8 mouse cellular contexts compared by ENCODE assay signal in genomic region chrX:150812787-150813298, GRCm38 (mm10). TPM values are rescaled to one million over a fixed set of nuclear protein-coding genes. Genes with fewer than 3 reads are reported as not detected.
DNase-seq lines count a peak whose midpoint lies in the region; ATAC-seq and TF ChIP-seq lines count a peak whose summit lies in the region.

No protein-coding gene starts in this region.

- H3K4me1 ChIP-seq in E14TG2a.4 (replicated peaks; ENCODE audit: low read depth, low read length) = peaks cover 10% of the 10 kb centered on the region
- peaks cover 6% of the 10 kb centered on the region for H3K4me1 ChIP-seq in forebrain, embryonic 15.5 days
- H3K4me1 ChIP-seq in liver, embryonic 16.5 days (ENCODE audit: control insufficient read depth, low read depth, low read length) = no peaks in the 10 kb centered on the region
- peaks cover 11% of the 10 kb centered on the region for H3K4me1 ChIP-seq in neural tube, embryonic 13.5 days (replicated peaks)

- H3K9me3 ChIP-seq in E14TG2a.4 (ENCODE audit: low read length) = no peaks in the 10 kb centered on the region
- no peaks in the 10 kb centered on the region for H3K9me3 ChIP-seq in forebrain, embryonic 15.5 days
- no peaks in the 10 kb centered on the region for H3K9me3 ChIP-seq in liver, embryonic 16.5 days (replicated peaks; ENCODE audit: control insufficient read depth, low read length)
- H3K9me3 ChIP-seq in neural tube, embryonic 13.5 days = no peaks in the 10 kb centered on the region

- peak; percentile 94 for ATAC-seq in cerebellum, adult (ENCODE audit: insufficient number of reproducible peaks, low FRiP score, low TSS enrichment)
- ATAC-seq in forebrain, embryonic 15.5 days (replicated peaks) = peak; percentile 93
- ATAC-seq in liver, embryonic 16.5 days (ENCODE audit: low read depth) = peak; percentile 88
- peak; percentile 97 for ATAC-seq in neural tube, embryonic 13.5 days (ENCODE audit: low read depth)

- intact Hi-C loops in heart, postnatal 14 days (cut with DNase I) = loop anchor here (10.0 kb wide), 1 partner anchor 142 kb away; no protein-coding TSS in a partner anchor

- TF ChIP-seq CTCF in E14TG2a.4 (conservative IDR thresholded peaks at IDR 0.05; ENCODE audit: low read length) = no peak

- peak; percentile 82 to 84 for DNase-seq in heart, postnatal 14 days
- DNase-seq in large intestine, adult 2 months (ENCODE audit: low read depth, low spot score) = peak; percentile 52
- peak; percentile 92 for DNase-seq in telencephalon, adult 2 months (ENCODE audit: low read depth, low spot score)

- H3K27ac ChIP-seq in forebrain, embryonic 15.5 days (replicated peaks) = peak overlapping the region; percentile 88
- no peak overlapping the region for H3K27ac ChIP-seq in liver, embryonic 16.5 days (ENCODE audit: low read length)
- peak overlapping the region; percentile 85 for H3K27ac ChIP-seq in neural tube, embryonic 13.5 days (replicated peaks)

- peak overlapping the region; percentile 48 for H3K9ac ChIP-seq in forebrain, embryonic 15.5 days (replicated peaks)
- H3K9ac ChIP-seq in liver, embryonic 16.5 days (ENCODE audit: low read depth, low read length) = no peak overlapping the region
- peak overlapping the region; percentile 70 for H3K9ac ChIP-seq in neural tube, embryonic 13.5 days

- H3K36me3 ChIP-seq in E14TG2a.4 (ENCODE audit: insufficient read depth, low read length) = peaks cover 12% of the 10 kb centered on the region
- H3K36me3 ChIP-seq in forebrain, embryonic 15.5 days = peaks cover 14% of the 10 kb centered on the region; the same call in 1 of the 2 replicates
- H3K36me3 ChIP-seq in liver, embryonic 16.5 days (ENCODE audit: control insufficient read depth, insufficient read depth) = no peaks in the 10 kb centered on the region
- H3K36me3 ChIP-seq in neural tube, embryonic 13.5 days = peaks cover 36% of the 10 kb centered on the region

- H3K4me3 ChIP-seq in E14TG2a.4 (replicated peaks; ENCODE audit: low read length) = peak overlapping the region; percentile 82
- peak overlapping the region; percentile 56 for H3K4me3 ChIP-seq in forebrain, embryonic 15.5 days
- H3K4me3 ChIP-seq in liver, embryonic 16.5 days (ENCODE audit: low read depth, low read length) = peak overlapping the region; percentile 50
- peak overlapping the region; percentile 48 for H3K4me3 ChIP-seq in neural tube, embryonic 13.5 days

- no peaks in the 10 kb centered on the region for H3K27me3 ChIP-seq in E14TG2a.4 (ENCODE audit: insufficient read depth, low read length)
- no peaks in the 10 kb centered on the region for H3K27me3 ChIP-seq in forebrain, embryonic 15.5 days
- H3K27me3 ChIP-seq in liver, embryonic 16.5 days (ENCODE audit: control insufficient read depth, insufficient read depth, low read depth, low read length) = no peaks in the 10 kb centered on the region
- no peaks in the 10 kb centered on the region; the same call in 1 of the 2 replicates for H3K27me3 ChIP-seq in neural tube, embryonic 13.5 days

- peak overlapping the region; percentile 48 for H3K4me2 ChIP-seq in forebrain, embryonic 15.5 days (replicated peaks)
- H3K4me2 ChIP-seq in liver, embryonic 16.5 days (ENCODE audit: low read depth, low read length) = peak overlapping the region; percentile 55
- H3K4me2 ChIP-seq in neural tube, embryonic 13.5 days = peak overlapping the region; percentile 58

- WGBS in forebrain, embryonic 15.5 days = 19% methylated on average over 24 of the region's 24 CpGs
- 31% methylated on average over 24 of the region's 24 CpGs for WGBS in large intestine, adult 2 months
- 22% methylated on average over 23 of the region's 24 CpGs for WGBS in liver, embryonic 16.5 days (ENCODE audit: insufficient replicate concordance)
- 21% methylated on average over 23 of the region's 24 CpGs for WGBS in neural tube, embryonic 13.5 days

RNA-seq across cellular contexts. Expression of gene Maged2, which starts 1.3 kb away (rescaled TPM):
- polyA plus RNA-seq in forebrain, embryonic 15.5 days (2015; fragmentation: Nextera tagmentation; extraction: Ambion mirVana) = 289 and 297 TPM in 2 replicates
- total RNA-seq in heart, postnatal 14 days (2021) = 10 to 100 TPM; 52.7 to 63.7 TPM
- 10.3 and 12.3 TPM in 2 replicates for polyA plus RNA-seq in large intestine, adult 2 months (2012; rRNA removed)
- polyA plus RNA-seq in liver, embryonic 16.5 days (2015; fragmentation: Nextera tagmentation; extraction: Ambion mirVana) = 56.9 and 61.6 TPM in 2 replicates
- 408 and 440 TPM in 2 replicates for polyA plus RNA-seq in neural tube, embryonic 13.5 days (2015; fragmentation: Nextera tagmentation; extraction: Ambion mirVana)
